Mouse (Mus musculus): ENCODE results near the gene Rarg. TPM values are rescaled to one million over a fixed set of nuclear protein-coding genes. Genes with fewer than 3 reads are reported as not detected.
A peak's percentile ranks its signal among the peaks of the same experiment; 100 is the strongest.
"Not testable (repeated sequence)": the region's sequence is repeated elsewhere in the genome, so short reads cannot be mapped to it uniquely, and the experiment has no call there.

The Rarg gene
- total and polyA plus RNA-seq, 3 experiments = 21.0 to 35.8 (median 29.9) TPM

DNA sequence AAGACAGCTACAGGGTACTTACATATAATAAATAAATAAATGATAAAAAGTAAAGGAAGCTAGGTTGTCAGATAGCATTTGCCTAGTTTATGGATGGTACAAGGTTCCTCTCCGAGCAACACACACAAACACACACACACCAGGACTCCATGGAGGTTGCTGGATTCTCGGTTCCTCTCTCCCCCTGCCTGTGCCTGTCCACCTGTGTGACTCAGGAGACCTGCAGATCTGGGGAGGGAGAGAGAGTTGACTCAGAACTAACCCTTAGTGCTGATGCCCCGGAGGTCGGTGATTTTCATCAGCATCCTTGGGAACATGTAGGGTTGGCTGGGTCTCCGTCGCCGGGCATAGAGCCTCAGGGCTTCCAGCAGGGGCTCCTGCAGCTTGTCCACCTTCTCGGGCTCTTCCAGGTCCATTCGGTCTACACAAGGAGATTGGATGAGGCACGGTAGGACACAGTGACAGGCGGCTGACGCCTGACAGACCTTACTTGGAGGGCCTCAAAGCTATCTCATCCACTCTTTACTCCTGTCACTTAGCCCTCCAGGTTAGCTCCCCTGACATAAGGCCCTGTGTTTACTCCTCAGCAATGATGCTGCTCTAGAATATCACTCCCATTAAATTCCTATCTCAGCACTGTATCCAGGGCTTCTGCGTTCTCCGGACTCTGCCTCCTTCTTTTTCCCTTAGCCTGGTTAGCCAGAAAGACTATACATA is 18.6 kb downstream of the Rarg start:
- DNase-seq = no peak

GRCm38 (mm10) chr15:102235371-102236027 is 21.8 kb downstream of the Rarg start:
- DNase-seq = no peak

DNA sequence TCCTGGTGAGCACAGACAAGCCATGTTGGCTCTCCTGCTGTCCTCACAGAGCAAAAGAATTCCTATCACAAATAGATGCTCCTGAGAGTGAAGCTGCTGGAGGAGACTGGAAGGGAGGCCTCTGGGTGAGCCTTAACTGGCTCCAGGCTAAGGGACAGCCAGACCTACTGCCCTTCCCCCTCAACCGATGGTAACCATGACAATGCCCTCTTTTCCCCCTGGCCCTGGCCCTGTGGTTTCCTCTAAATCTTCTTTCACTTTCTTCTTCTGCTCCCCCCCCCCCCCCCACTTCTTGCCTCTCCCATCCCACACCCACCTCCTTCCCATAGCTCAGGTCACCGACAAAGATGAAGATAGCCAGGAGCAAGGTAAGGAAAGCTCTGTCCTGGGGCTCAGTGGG is 23.4 kb downstream of the Rarg start:
- DNase-seq = no peak

GRCm38 (mm10) chr15:102232764-102233163 is 24.6 kb downstream of the Rarg start:
- no peak for DNase-seq

DNA sequence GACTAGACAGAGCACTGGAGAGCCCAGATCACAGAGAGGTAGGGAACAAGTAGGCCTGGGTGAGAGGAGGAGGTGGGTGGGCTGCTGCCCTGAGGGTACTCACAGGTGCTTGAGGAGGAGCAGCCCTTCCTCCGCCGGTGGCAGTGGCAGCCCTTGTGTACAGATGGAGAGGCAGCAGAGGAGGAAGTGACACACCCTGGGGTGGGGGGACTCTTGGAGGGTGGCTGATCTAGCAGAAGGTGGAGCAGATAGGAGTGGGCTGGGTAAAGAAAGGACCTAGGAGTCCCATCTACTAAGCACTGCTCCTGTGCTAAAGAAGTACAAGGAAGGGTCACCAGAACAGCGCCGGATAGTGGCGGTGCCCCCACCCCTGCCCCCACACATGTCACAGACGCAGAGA is 25.6 kb downstream of the Rarg start, which contains the start of gene Itgb7:
Gene Itgb7 (minus strand): TSS at position 197 of the 400 bp plus-strand sequence.
- no peak for DNase-seq

DNA sequence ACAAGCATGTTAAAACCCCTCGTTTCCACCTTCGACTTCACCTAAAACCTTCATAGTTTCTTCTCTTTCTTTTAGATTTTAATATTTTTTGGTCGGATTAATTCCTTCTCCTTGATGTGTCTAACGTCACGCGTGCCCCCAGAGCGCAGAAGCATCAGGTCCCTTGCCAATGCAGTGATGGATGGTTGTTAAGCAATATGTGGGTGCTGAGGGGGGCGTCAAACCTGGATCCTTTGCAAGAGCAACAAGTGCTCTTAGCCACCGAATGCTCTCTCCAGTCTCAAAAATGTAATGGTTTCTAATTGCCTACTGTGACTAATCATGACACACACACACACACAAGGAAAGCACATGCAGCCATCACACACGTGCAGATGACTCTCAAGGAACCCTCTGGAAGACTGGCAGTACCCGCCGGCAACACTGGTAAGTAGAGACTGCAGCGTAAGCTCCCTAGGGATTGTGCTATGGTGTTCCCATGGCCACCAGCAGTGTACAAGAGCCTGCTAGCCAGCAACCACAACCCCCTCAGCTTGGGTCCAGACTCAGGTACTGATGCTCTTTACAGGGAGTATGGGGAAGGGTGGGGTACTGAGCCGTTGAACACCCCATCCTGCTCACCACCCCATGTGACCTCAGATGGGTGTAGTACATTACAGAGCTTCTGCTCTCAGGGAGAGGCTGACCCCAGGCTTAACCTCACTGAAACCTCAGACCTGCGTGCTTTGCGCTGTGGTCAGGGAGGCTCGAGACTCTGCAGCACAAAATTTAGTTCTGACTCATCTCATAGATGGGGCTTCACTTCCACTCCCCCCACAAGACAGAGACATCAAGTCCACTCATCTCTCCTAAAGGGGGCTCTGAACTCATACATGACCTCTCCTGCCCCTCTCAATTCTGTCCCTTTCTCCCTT is 26.7 kb downstream of the Rarg start:
- DNase-seq = no peak

DNA sequence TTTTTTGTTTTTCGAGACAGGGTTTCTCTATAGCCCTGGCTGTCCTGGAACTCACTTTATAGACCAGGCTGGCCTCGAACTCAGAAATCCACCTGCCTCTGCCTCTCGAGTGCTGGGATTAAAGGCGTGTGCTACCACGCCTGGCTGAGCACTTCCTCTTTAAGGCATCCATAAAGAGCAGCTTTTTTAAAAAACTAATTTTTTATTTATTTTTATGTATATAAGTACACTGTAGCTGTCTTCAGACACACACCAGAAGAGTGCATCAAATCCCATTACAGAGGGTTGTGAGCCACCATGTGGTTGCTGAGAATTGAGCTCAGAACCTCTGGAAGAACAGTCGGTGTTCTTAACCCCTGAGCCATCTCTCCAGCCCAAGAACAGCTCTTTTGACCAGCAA is 31.7 kb downstream of the Rarg start:
- DNase-seq = not testable (repeated sequence)

- no peak for DNase-seq
These were observed 32.2 kb downstream of the Rarg start for GRCm38 (mm10) chr15:102224992-102225617.

DNA sequence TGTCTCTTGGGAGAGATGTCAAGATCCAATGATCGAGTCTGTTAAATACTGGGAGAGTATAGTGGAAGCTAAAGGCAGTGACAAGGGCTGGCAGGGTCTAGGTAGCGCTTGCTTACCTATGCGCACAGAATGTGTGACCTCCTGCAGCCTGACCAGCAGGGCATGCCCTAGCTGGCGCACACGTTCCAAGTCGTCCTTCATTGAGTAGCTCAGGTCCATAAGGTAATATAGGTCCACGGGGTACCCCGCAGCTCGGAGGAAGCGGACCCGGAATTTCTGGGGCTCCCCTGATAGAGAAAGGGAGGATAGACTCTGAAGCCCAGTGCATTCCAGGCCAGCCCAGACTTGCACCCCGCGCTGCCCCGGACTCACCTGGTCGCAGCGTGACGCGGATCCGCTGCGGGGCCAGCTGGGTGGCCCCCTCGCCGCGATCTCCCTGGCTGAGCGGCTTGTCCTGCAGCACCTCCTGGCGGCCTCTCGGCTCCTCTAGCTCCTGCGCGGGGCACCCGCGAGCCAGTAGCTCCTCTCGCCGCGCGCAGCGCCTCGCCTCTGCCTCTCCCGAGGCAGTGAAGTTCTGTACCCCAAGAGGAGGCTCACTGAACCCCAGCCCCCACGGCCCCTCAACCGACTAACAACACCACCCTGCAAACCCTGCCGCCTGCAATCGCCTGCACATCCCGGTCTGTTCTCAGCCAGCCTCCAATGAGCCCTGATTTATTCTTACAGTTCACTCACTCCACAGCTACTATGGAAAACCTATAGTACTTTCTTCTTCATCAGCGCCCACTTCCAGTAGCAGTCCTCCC is 32.9 kb downstream of the Rarg start:
- DNase-seq = peak; percentile 87

- no peak for DNase-seq
These were observed 34.9 kb downstream of the Rarg start for GRCm38 (mm10) chr15:102222386-102222785.

- DNase-seq = no peak
These were observed 40.0 kb downstream of the Rarg start for GRCm38 (mm10) chr15:102217325-102217724.

- DNase-seq = no peak
These were observed 40.7 kb downstream of the Rarg start for GRCm38 (mm10) chr15:102216459-102217228.

- DNase-seq = no peak
These were observed 41.7 kb downstream of the Rarg start for GRCm38 (mm10) chr15:102215624-102216023.

DNA sequence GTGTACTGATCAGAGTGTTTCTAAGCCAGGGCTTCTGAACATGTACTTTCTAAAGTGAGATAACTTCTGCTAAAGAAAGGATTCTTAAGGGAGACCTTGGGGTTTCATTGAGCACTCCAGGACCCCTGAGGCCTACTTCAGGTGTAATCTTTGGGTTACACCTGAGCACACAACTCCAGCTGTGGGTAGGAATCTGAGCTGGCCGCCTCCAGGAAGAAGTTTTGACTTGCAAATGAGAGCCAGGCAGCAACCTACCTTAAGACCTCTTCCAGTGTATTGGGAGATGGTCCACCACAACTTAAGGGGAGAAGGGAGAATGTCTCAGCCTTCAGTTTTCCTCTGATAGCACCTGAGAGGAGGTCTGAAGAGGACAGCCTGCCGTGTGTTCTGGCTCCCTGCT is 43.2 kb downstream of the Rarg start:
- DNase-seq = no peak

- DNase-seq = no peak
These were observed 45.4 kb downstream of the Rarg start for GRCm38 (mm10) chr15:102211895-102212294.

DNA sequence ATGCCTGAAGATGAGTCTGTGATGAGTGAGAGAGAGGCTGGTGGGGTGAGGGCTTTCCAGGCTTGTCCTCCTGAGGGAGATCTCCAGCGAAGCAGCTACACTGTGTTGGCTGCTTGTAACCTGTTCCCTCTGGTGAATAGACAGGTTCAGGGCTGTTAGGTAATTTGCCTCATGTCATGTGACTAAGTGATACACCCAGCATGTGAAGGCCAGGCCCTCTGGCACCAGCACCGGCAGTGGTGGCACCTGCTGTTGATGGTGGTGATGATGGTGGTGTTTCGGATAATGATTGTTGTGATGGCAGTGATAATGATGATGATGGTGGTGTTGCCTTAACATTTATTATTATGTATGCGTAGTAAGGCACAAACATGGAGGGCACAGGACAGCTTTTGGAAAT is 46.5 kb downstream of the Rarg start:
- DNase-seq = no peak

- no peak for DNase-seq
These were observed 48.2 kb downstream of the Rarg start for GRCm38 (mm10) chr15:102209114-102209513.

- DNase-seq = no peak
These were observed 49.2 kb downstream of the Rarg start for GRCm38 (mm10) chr15:102208092-102208561.

DNA sequence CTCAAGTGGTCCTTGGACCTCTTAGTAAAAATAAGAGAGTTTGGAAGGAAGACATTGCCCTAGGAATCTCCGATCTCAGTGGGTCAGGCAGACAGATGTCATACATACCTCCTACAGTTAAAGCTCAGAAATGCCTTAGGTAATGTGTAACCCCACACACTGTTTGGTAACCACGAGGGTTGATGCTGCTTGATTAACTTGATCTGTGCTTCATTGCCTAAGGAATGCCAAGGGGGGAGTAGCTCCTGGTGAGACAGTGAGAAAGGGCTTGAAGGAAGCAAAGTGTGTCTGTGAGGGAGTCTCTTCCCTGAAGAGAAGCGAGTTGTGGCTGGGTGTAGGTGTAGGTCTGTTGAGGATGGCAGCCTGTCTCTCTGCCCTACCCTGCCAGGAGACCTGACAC is 50.0 kb downstream of the Rarg start:
- DNase-seq = no peak

DNA sequence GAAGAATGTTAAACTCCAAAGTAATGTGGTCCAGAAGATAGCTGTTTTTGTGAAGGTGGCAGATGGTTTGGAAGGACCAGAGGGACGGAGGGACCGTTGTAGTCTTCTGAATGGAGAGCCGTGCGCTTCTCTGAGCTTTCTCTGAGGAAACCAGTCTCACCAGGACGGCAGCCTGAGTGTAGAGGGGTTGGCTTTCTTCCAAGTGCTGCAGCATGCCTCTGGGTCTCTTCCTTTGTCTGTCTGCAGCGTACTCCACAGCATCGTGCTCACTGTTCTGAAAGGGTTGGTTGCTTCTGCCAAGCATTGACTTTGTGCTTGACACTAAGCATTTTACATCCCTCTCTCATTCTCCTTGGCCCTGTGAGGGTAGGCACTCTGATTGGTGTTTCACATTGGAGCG is 51.5 kb downstream of the Rarg start:
- DNase-seq = no peak
